Mouse (Mus musculus) T-helper 17 cell (primary cell): ENCODE measurements at regions not wholly inside any gene's neighbourhood (a gene's known extent, or its start where the extent isn't known, plus 50 kb on each side); places are given as distances from the start of the nearest gene placed in this dataset.

Source experiments
- in situ Hi-C, 2 experiments: fragments of 300-600 bp; cut with MboI, MseI; formaldehyde crosslinking; loops; 1 replicate in 1 of 2; 2 replicates in 1 of 2; pipeline ENCODE4 v1.15.1; 2025; ENCODE audit warnings: high pct_unique_total_duplicates in 2 of 2

- in situ Hi-C loops, result no loop called here
These were observed 349.0 kb upstream of the Slc8a1 start for GRCm38 (mm10) chr17:82087141-82087540.

GRCm38 (mm10) chr17:82080301-82080700 is 342.1 kb upstream of the Slc8a1 start:
- in situ Hi-C loops, result no loop called here
